Comparison of ENCODE assay signal across 19 mouse cellular contexts in the genomic region with DNA sequence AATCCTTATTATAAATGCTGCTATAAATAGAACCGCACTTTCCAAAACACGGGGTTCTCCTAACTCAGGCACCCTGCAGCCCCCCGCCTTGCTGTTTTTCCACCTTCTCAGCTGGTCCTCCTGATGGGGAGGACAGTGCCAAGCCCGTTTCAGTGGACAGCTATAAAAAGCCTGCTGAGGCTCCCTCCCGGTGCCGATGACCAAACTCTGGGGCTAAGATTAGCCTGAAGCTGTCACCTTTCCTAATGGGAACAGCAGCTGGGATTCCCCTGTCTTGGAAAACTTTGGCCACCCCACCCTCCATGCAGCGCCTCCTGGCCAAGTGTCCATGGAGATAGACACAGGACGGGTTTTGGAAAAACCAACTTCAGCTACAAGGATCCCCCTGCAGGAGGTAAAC.
DNase-seq lines count a peak whose midpoint lies in the region; ATAC-seq lines count a peak whose summit lies in the region.
"Had no signal": no experiment of that assay in that cellular context is flagged by ENCODE, and none has a peak within 500 bp of the region (broad histone marks: within the 10 kb centered on the region; RNA-seq: fewer than 3 reads in every experiment).

No protein-coding gene starts in this region.

- no peak overlapping the region for H3K4me3 ChIP-seq in heart, embryonic 10.5 days
- no peak overlapping the region for H3K4me3 ChIP-seq in heart, embryonic 13.5 days
- H3K4me3 ChIP-seq: embryonic facial prominence, embryonic 13.5 days; liver, embryonic 12.5 days; midbrain, embryonic 10.5 days had no signal

- peak overlapping the region; percentile 10; the same call in 1 of the 2 replicates for H3K4me2 ChIP-seq in heart, embryonic 13.5 days
- H3K4me2 ChIP-seq: embryonic facial prominence, embryonic 13.5 days; liver, embryonic 12.5 days; lung, embryonic 14.5 days had no signal

- H3K27ac ChIP-seq in heart, embryonic 10.5 days, result no peak overlapping the region
- H3K27ac ChIP-seq in heart, embryonic 13.5 days (replicated peaks), result peak overlapping the region; percentile 48
- H3K27ac ChIP-seq: embryonic facial prominence, embryonic 13.5 days; kidney, postnatal 0 days; liver, embryonic 12.5 days; midbrain, embryonic 10.5 days had no signal

- intact Hi-C loops in gastrocnemius, postnatal 14 days (cut with DNase I; ENCODE audit: low total_unique reads), result no loop called here
- intact Hi-C loops in heart, postnatal 25 days (cut with DNase I), result loop anchor here (5.0 kb wide), 1 partner anchor 47 kb away; no protein-coding TSS in a partner anchor
- intact Hi-C loops in left cerebral cortex, postnatal 10 days (cut with DNase I), result no loop called here

- DNase-seq in heart, adult 11 months, result peak; percentile 98
- DNase-seq in heart, embryonic 10.5 days (ENCODE audit: low spot score), result no peak
- peak; percentile 68 for DNase-seq in gastrocnemius, postnatal 14 days
- DNase-seq in heart, postnatal 25 days (ENCODE audit: low spot score), result peak; percentile 47
- DNase-seq in neural tube, embryonic 10.5 days (ENCODE audit: extremely low spot score, low spot score), result no peak
- DNase-seq in adipocyte (ENCODE audit: low spot score), result no peak
- no peak for DNase-seq in left cerebral cortex, postnatal 10 days (ENCODE audit: extremely low spot score in 1 of 2, low spot score in 2 of 2)
- DNase-seq: adrenal gland, adult 8-10 months; cerebellum, adult 9-11 months; kidney, adult 18-20 months; left cerebral cortex, postnatal 4 days; lung, embryonic 14.5 days; lung, postnatal 4 days had no signal

- peaks cover 56% of the 10 kb centered on the region for H3K27me3 ChIP-seq in heart, embryonic 10.5 days (ENCODE audit: insufficient read depth, poor library complexity, severe bottlenecking)
- H3K27me3 ChIP-seq in heart, embryonic 13.5 days (replicated peaks), result peaks cover 12% of the 10 kb centered on the region; the same call in 1 of the 2 replicates
- H3K27me3 ChIP-seq: embryonic facial prominence, embryonic 13.5 days had no signal

- no peaks in the 10 kb centered on the region for H3K36me3 ChIP-seq in heart, embryonic 10.5 days
- H3K36me3 ChIP-seq in heart, embryonic 13.5 days, result peaks cover 38% of the 10 kb centered on the region
- H3K36me3 ChIP-seq: embryonic facial prominence, embryonic 13.5 days; liver, embryonic 12.5 days; midbrain, embryonic 10.5 days had no signal

- no peaks in the 10 kb centered on the region for H3K9me3 ChIP-seq in heart, embryonic 10.5 days
- H3K9me3 ChIP-seq in heart, embryonic 13.5 days, result no peaks in the 10 kb centered on the region
- H3K9me3 ChIP-seq: embryonic facial prominence, embryonic 13.5 days; liver, embryonic 12.5 days; midbrain, embryonic 10.5 days had no signal

- peak overlapping the region; percentile 64 for H3K9ac ChIP-seq in heart, embryonic 13.5 days
- H3K9ac ChIP-seq: embryonic facial prominence, embryonic 13.5 days; liver, embryonic 12.5 days; lung, embryonic 14.5 days had no signal

- peaks cover 41% of the 10 kb centered on the region for H3K4me1 ChIP-seq in heart, embryonic 10.5 days
- peaks cover 45% of the 10 kb centered on the region for H3K4me1 ChIP-seq in heart, embryonic 13.5 days

- ATAC-seq in heart, embryonic 13.5 days (ENCODE audit: extremely low read depth, insufficient number of reproducible peaks, low FRiP score, low TSS enrichment), result no peak
- ATAC-seq: forebrain, embryonic 16.5 days; liver, embryonic 12.5 days had no signal

- 57% methylated on average over 8 of the region's 8 CpGs for WGBS in heart, embryonic 10.5 days
- 44% methylated on average over 8 of the region's 8 CpGs for WGBS in heart, embryonic 13.5 days

Comparison
In these comparisons a context has a peak if more than half of its experiments do, and no peak if none do; other contexts are left out.
1. DNase-seq: peak in heart, adult 11 months (single experiment), gastrocnemius, postnatal 14 days (single experiment) and heart, postnatal 25 days (single experiment); none in heart, embryonic 10.5 days (single experiment), neural tube, embryonic 10.5 days (single experiment), adipocyte (single experiment) and left cerebral cortex, postnatal 10 days (0 of 2).